Mouse (Mus musculus): ENCODE results near the gene Ubiad1. TPM values are rescaled to one million over a fixed set of nuclear protein-coding genes. Genes with fewer than 3 reads are reported as not detected.

The Ubiad1 gene
- polyA plus RNA-seq, 1 experiment = 50.8 TPM

DNA sequence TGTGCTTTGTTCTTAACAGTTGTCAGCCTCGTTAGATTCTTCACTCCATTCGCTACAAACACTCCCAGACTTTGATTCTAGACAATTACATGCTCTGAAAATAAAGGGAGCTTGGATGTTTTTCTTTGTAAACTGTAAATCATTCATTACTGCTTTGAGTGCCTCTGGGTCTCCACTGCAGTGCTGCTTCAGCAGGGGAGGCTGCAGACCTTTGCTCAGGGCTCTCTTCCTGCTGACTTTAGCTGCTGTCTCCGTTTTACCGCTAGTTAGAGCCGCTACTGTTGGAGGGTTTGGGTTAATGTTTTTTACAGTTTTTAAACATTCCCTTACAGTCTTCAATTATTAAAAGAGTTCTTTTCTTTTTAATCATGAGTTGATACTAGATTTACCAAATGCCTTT lies 28.9 kb upstream of the Ubiad1 start:
- Histone ChIP-seq H3K27ac (ENCODE audit: insufficient read depth, low read depth, low read length) (peak overlapping the region; percentile 99), H3K36me3 (ENCODE audit: control insufficient read depth, insufficient read depth, low read length) (peaks cover 16% of the 10 kb centered on the region), H3K27me3 (replicated peaks; ENCODE audit: control insufficient read depth, insufficient read depth, low read length) (no peaks in the 10 kb centered on the region), H3K4me1 (ENCODE audit: control insufficient read depth, insufficient read depth, low read length) (peaks cover 28% of the 10 kb centered on the region), H3K4me3 (ENCODE audit: insufficient read depth, low read depth, low read length) (no peak overlapping the region)
- DNase-seq = peak; percentile 92
- TF ChIP-seq POLR2A (IDR thresholded peaks at IDR 0.05; ENCODE audit: low read depth, low read length) (no peak), CTCF (conservative IDR thresholded peaks at IDR 0.05; ENCODE audit: insufficient read depth, insufficient read length, low read depth, low read length) (no peak)
- 35% methylated on average over 5 of the region's 5 CpGs for WGBS

DNA sequence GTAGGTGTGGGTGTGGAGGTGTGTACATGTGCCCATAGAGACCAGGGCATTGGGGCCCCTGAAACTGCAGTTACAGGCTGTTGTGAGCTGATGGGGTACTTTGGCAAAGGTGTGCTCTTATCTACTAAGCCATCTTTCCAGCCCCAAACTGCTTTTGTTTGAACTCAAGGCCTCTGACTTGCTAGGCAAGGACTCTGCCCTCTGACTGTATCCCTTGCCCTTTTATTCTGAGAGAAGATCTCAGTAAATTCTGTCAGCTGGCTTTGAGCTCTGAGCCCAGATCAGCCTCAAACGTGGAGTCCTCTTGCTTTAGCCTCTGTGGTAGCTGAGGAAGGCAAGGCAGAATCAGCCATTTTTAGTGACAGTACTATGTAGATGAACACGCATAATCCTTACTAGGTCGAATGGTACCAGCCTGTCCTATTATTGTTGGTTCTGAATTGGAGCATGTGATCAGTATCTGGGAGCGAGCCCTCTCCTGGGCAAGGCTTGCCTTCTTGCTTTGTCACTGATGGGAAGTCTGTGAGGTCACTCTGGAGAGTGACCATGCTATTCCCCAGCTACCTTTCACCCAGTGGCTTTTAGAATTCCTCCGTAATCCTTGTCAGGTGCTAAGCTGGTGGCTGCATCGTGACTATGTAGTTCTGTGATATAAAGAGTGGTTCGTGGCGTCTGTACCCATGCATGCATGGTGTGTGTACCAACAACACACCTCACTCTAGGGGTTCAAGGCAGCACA lies 28.0 kb upstream of the Ubiad1 start:
- 60% methylated on average over 8 of the region's 8 CpGs for WGBS
- H3K27me3 ChIP-seq (replicated peaks; ENCODE audit: control insufficient read depth, insufficient read depth, low read length) = no peaks in the 10 kb centered on the region
- H3K4me1 ChIP-seq (ENCODE audit: control insufficient read depth, insufficient read depth, low read length) = peaks cover 24% of the 10 kb centered on the region
- peak; percentile 73 for DNase-seq
- TF ChIP-seq POLR2A (IDR thresholded peaks at IDR 0.05; ENCODE audit: low read depth, low read length) = no peak
- no peak for TF ChIP-seq CTCF (conservative IDR thresholded peaks at IDR 0.05; ENCODE audit: insufficient read depth, insufficient read length, low read depth, low read length)
- no peak overlapping the region for H3K4me3 ChIP-seq (ENCODE audit: insufficient read depth, low read depth, low read length)
- H3K27ac ChIP-seq (ENCODE audit: insufficient read depth, low read depth, low read length) = peak overlapping the region; percentile 99
- H3K36me3 ChIP-seq (ENCODE audit: control insufficient read depth, insufficient read depth, low read length) = peaks cover 16% of the 10 kb centered on the region

DNA sequence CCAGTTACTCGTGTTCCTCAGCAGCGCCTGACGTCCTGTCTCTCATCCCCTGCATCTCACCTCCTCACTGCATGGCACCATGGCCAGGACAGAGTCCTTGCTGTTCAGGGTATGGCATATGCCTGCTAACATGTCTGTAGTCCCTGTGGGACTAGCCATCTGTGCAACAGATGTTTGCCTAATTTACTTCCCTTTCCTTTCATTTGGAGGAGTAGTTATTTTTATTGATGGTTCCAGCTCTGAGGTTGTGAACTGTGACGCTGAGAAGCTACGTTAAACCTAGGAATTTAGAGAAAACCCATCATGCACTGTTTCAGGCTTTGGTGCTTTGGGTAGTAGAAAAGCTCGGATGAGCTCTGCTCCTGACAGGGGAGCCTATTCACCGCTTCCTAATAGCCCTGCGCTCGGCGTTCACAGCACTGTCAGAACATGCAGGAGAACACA lies 26.8 kb upstream of the Ubiad1 start:
- peaks cover 24% of the 10 kb centered on the region for H3K4me1 ChIP-seq (ENCODE audit: control insufficient read depth, insufficient read depth, low read length)
- H3K27me3 ChIP-seq (replicated peaks; ENCODE audit: control insufficient read depth, insufficient read depth, low read length) = no peaks in the 10 kb centered on the region
- H3K27ac ChIP-seq (ENCODE audit: insufficient read depth, low read depth, low read length) = peak overlapping the region; percentile 83
- 64% methylated on average over 10 of the region's 10 CpGs for WGBS
- no peak for DNase-seq
- peaks cover 18% of the 10 kb centered on the region for H3K36me3 ChIP-seq (ENCODE audit: control insufficient read depth, insufficient read depth, low read length)
- H3K4me3 ChIP-seq (ENCODE audit: insufficient read depth, low read depth, low read length) = no peak overlapping the region
- TF ChIP-seq POLR2A (IDR thresholded peaks at IDR 0.05; ENCODE audit: low read depth, low read length) (no peak), CTCF (conservative IDR thresholded peaks at IDR 0.05; ENCODE audit: insufficient read depth, insufficient read length, low read depth, low read length) (no peak)

DNA sequence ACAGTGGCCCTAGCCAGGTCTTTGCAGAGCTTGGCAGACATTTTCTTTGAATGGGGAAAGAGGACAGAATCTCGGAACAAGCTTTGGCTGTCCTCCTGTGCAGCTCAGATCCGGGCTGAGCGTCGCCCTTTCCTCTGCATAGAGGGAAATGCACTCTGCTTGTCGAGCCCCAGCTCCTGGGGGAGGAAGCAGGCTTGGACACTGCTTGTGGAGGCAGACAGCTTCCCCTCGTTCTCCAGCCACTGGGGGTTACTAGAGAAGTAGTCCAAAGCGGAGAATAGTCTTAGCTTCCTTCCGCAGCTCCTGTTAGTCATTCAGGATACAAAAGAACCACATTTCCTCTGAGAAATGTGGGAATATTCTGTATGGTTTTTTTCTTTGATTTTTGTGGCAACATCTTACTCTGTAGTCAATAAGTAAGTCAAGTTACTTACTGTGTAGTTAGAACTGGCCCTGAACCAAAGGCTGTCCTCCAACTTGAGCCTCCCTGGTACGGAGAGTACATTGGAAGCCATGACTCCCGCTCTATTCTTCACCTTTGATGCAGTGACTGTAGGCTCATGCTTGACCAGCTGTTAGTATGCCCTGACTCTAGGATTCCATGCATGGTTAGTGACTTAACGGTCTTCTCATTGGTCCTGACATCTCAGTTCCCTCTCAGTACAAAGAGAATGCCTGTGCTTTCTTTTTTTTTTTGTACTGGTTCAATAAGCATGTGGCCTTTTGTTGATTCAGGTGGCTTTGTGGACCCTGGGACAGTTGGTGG lies 25.1 kb upstream of the Ubiad1 start:
- Histone ChIP-seq H3K4me3 (ENCODE audit: insufficient read depth, low read depth, low read length) (no peak overlapping the region), H3K27me3 (replicated peaks; ENCODE audit: control insufficient read depth, insufficient read depth, low read length) (no peaks in the 10 kb centered on the region), H3K36me3 (ENCODE audit: control insufficient read depth, insufficient read depth, low read length) (peaks cover 21% of the 10 kb centered on the region), H3K27ac (ENCODE audit: insufficient read depth, low read depth, low read length) (peak overlapping the region; percentile 68), H3K4me1 (ENCODE audit: control insufficient read depth, insufficient read depth, low read length) (peaks cover 23% of the 10 kb centered on the region)
- WGBS = 73% methylated on average over 11 of the region's 11 CpGs
- DNase-seq = no peak
- no peak for TF ChIP-seq CTCF (conservative IDR thresholded peaks at IDR 0.05; ENCODE audit: insufficient read depth, insufficient read length, low read depth, low read length)
- no peak for TF ChIP-seq POLR2A (IDR thresholded peaks at IDR 0.05; ENCODE audit: low read depth, low read length)

DNA sequence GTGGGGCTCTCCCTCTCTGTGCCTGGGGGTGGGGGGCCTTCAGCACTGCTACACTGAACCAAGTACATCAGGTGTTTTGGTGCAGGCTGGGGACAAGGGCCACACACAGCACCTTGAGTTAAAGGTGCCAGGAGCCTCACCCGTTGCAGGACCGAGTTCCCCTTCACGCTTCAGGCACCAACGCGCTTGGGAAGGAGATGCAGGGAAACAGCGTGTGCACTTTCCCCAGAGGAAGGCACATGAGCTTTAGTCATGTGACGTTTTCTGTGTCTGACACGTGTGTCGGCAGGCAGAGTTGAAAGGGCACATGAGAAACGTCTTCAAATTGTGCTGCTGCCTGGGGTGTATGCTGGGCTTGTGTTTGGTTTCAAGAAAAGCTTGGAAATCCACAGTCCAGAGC lies 23.8 kb upstream of the Ubiad1 start:
- peaks cover 20% of the 10 kb centered on the region for H3K4me1 ChIP-seq (ENCODE audit: control insufficient read depth, insufficient read depth, low read length)
- peak overlapping the region; percentile 68 for H3K27ac ChIP-seq (ENCODE audit: insufficient read depth, low read depth, low read length)
- WGBS = 65% methylated on average over 10 of the region's 10 CpGs
- H3K4me3 ChIP-seq (ENCODE audit: insufficient read depth, low read depth, low read length) = no peak overlapping the region
- no peaks in the 10 kb centered on the region for H3K27me3 ChIP-seq (replicated peaks; ENCODE audit: control insufficient read depth, insufficient read depth, low read length)
- TF ChIP-seq CTCF (conservative IDR thresholded peaks at IDR 0.05; ENCODE audit: insufficient read depth, insufficient read length, low read depth, low read length) (no peak), POLR2A (IDR thresholded peaks at IDR 0.05; ENCODE audit: low read depth, low read length) (no peak)
- peaks cover 24% of the 10 kb centered on the region for H3K36me3 ChIP-seq (ENCODE audit: control insufficient read depth, insufficient read depth, low read length)
- DNase-seq = peak; percentile 73

DNA sequence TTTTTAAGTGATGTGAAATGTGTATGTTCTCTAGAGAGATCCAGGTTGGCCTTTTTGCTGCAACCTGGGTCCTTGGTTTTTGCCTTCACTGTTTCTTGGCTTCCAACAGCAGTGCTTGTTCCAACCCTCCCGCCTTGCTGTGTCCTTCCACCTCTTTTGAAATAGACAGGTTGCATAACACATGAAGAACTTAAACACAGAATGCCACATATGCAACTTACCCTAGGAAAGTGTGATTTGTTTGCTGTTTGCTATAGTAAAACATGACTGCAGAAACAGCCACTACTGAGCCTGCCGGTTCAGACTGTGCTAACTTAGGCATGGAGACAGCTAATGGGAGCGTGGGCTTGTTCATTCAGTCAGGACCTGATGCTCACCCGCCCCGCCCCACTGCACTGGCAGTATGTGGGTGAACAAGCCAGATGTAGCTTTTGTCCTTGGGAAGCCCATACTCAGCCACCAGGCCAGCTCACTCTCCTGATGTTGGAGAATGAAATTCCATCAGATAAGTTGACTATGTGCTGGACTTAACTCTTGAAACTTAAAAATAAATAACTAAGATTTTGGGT lies 22.0 kb upstream of the Ubiad1 start:
- Histone ChIP-seq H3K4me3 (ENCODE audit: insufficient read depth, low read depth, low read length) (no peak overlapping the region), H3K4me1 (ENCODE audit: control insufficient read depth, insufficient read depth, low read length) (peaks cover 11% of the 10 kb centered on the region), H3K27me3 (replicated peaks; ENCODE audit: control insufficient read depth, insufficient read depth, low read length) (no peaks in the 10 kb centered on the region), H3K36me3 (ENCODE audit: control insufficient read depth, insufficient read depth, low read length) (peaks cover 22% of the 10 kb centered on the region), H3K27ac (ENCODE audit: insufficient read depth, low read depth, low read length) (no peak overlapping the region)
- no peak for DNase-seq
- 74% methylated on average over 5 of the region's 5 CpGs for WGBS
- TF ChIP-seq CTCF (conservative IDR thresholded peaks at IDR 0.05; ENCODE audit: insufficient read depth, insufficient read length, low read depth, low read length) (no peak), POLR2A (IDR thresholded peaks at IDR 0.05; ENCODE audit: low read depth, low read length) (no peak)

DNA sequence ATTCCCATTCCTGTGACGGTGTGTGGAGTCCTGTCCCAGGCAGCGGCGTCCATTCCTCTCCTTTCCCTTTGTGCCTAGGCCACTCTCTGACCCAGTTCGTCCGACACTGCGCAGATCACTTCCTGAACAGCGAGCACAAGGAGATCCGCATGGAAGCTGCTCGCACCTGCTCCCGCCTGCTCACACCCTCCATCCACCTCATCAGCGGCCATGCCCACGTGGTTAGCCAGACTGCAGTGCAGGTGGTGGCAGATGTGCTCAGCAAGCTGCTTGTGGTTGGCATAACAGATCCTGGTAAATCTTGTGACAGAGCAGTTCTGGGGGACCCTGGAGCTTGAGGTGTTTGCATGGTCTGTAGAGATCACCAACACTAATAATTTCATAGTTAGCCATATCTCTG lies 20.3 kb upstream of the Ubiad1 start:
- WGBS = 92% methylated on average over 12 of the region's 12 CpGs
- Histone ChIP-seq H3K4me1 (ENCODE audit: control insufficient read depth, insufficient read depth, low read length) (peaks cover 11% of the 10 kb centered on the region), H3K4me3 (ENCODE audit: insufficient read depth, low read depth, low read length) (no peak overlapping the region), H3K36me3 (ENCODE audit: control insufficient read depth, insufficient read depth, low read length) (peaks cover 18% of the 10 kb centered on the region), H3K27me3 (replicated peaks; ENCODE audit: control insufficient read depth, insufficient read depth, low read length) (no peaks in the 10 kb centered on the region), H3K27ac (ENCODE audit: insufficient read depth, low read depth, low read length) (no peak overlapping the region)
- TF ChIP-seq POLR2A (IDR thresholded peaks at IDR 0.05; ENCODE audit: low read depth, low read length) (no peak), CTCF (conservative IDR thresholded peaks at IDR 0.05; ENCODE audit: insufficient read depth, insufficient read length, low read depth, low read length) (no peak)
- DNase-seq = no peak

Measured in kidney, adult 2 months (tissue).